Mouse (Mus musculus): ENCODE measurements around the gene Fabp2. TPM values are rescaled to one million over a fixed set of nuclear protein-coding genes. Genes with fewer than 3 reads are reported as not detected.

Fabp2 gene
- polyA plus RNA-seq, 1 experiment from 2014 or later: 8.6 TPM

Other genes starting within 250 kb of the Fabp2 start
- 0.99 and 1.2 TPM in 2 replicates for gene Pde5a, start 166.1 kb upstream of the Fabp2 start, polyA plus RNA-seq (2015; fragmentation: Nextera tagmentation; extraction: Ambion mirVana)
- gene Gm10959, start 24.3 kb downstream of the Fabp2 start, polyA plus RNA-seq (2015; fragmentation: Nextera tagmentation; extraction: Ambion mirVana): not detected in 2 replicates
- gene 1810037I17Rik, start 29.1 kb downstream of the Fabp2 start, polyA plus RNA-seq (2015; fragmentation: Nextera tagmentation; extraction: Ambion mirVana): 74.4 and 88.2 TPM in 2 replicates
- gene Usp53, start 89.4 kb downstream of the Fabp2 start, polyA plus RNA-seq (2015; fragmentation: Nextera tagmentation; extraction: Ambion mirVana): 2.2 and 3.7 TPM in 2 replicates
- 2.2 and 2.8 TPM in 2 replicates for gene Myoz2, start 139.9 kb downstream of the Fabp2 start, polyA plus RNA-seq (2015; fragmentation: Nextera tagmentation; extraction: Ambion mirVana)

Data from liver, embryonic 15.5 days (tissue).